Mouse (Mus musculus) olfactory bulb, adult 2 months (tissue): ENCODE measurements around the gene Galnt17.

Experiments
- CTCF ChIP-seq: fragments of 200-500 bp; IDR thresholded peaks from 2 replicates; pipeline ENCODE4 v1.5.1; 2012; ENCODE audit warnings: low read depth, mild to moderate bottlenecking, low read length, moderate library complexity; ENCODE audit not compliant: insufficient read depth
- POLR2A ChIP-seq: fragments of 200-500 bp; IDR thresholded peaks from 2 replicates; pipeline ENCODE4 v1.6.1; 2012; ENCODE audit warnings: mild to moderate bottlenecking, low read depth, low read length, moderate library complexity; ENCODE audit not compliant: insufficient read depth

DNA sequence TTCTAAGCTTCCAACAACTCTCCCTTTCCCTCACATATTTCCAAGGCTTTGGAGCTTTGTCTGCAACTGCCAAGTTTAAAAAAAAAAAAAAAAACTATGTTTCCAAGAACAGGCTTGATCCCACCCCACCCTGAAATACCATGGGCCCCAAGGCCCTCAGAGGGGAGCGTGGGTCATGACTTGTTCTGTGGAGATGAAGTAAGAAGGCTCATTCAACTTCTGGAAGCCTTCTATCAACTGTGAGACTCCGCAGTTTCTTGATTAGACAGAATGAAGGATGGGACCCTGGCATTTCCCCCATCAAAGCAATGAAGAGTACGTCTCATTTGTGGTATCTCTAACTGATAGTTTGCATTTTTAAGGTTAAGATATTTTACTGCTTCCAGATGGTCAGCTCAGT, 13.0 kb upstream of the Galnt17 start:
- TF ChIP-seq CTCF: no peak
- TF ChIP-seq POLR2A: no peak
